Mouse (Mus musculus): ENCODE measurements at regions not wholly inside any gene's neighbourhood (a gene's known extent, or its start where the extent isn't known, plus 50 kb on each side); places are given as distances from the start of the nearest gene placed in this dataset.
"Not testable (repeated sequence)": the region's sequence is repeated elsewhere in the genome, so short reads cannot be mapped to it uniquely, and the experiment has no call there.

DNA sequence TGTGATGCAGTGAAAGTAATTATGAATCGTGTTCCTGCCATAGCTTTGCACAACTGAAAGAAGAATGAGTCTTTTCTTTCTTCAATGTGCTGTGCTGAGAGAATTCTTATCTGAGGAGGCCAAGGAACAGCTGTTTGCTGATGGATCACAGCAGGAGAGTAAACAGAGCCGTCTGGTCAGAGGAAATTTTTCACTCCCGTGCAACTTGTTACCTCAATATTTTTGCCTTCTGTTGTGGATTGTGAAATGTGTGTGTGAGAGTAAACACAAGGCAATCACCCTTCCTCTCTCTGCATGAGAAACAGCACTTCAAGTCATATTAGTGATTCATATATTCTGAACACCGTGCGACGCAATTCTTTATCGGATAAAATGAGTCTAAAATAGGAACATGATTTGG lies 171.9 kb downstream of the Epm2a start:
- DNase-seq, result peak; percentile 8

GRCm38 (mm10) chr10:11517122-11517521 lies 173.9 kb downstream of the Epm2a start:
- no peak for DNase-seq

DNA sequence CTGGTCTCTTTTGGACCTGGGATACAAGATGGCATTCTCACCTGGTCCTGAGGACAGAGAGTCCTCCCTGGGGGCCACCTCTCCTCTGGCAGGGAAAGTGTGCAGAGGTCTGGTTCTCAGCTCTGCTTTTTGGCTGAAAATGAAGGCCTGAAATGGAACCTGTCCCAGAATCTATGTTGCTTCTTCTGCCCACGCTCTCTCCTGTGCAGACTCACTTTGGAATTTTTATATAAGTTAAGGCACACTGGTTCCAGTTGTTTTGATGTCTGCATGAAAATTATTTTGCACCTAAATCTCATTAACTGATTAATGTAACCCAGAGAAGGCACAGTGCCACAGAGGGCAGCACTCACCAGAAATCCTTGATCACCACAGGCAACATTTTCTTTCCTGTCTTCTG lies 188.1 kb downstream of the Epm2a start:
- DNase-seq, result no peak

GRCm38 (mm10) chr10:11555376-11555775 lies 212.2 kb downstream of the Epm2a start:
- DNase-seq, result not testable (repeated sequence)

DNA sequence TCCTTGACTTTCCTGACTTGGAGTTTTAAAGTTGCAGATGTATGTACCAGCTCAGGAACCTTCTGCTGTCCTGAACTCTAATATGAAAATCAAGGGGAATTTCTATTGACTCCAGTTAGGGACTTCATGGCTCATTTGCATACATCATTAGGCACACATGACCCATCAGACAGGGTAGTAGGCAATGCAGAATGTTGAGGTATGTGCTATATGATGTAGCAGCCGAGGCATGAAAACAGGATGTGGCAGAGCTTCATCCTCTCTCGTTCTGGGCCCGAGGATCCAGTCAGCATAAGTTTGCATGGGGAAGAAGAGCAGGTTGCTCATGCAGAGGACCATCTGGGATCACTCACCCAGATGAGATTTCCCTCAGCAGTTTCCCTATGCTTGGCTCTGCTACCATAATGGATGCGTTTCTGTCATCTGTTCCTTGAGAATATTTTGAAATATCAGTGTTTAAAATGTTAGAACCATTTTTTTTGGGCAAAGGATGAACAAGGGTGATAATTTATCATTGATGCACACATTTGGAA lies 227.4 kb downstream of the Epm2a start:
- no peak for DNase-seq

DNA sequence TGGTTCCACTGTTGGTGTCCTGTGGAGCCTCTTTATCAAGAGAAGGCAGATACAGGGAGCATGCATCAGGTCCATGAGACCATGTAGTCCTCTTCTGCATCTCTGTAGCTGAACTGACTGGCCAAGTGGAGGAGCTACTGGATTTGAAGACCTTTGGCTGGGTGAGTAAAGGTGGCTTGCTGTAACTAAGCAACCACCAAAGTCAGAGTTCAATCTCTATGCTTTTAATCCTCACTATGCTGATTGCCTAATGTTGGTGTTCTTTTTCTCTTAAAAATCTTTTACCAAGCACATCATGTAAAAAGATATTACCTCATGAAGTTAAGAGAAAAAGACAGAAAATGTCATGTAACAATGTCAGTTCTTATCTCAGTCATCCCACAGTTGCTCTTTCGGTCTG lies 265.2 kb downstream of the Epm2a start:
- DNase-seq, result no peak

DNA sequence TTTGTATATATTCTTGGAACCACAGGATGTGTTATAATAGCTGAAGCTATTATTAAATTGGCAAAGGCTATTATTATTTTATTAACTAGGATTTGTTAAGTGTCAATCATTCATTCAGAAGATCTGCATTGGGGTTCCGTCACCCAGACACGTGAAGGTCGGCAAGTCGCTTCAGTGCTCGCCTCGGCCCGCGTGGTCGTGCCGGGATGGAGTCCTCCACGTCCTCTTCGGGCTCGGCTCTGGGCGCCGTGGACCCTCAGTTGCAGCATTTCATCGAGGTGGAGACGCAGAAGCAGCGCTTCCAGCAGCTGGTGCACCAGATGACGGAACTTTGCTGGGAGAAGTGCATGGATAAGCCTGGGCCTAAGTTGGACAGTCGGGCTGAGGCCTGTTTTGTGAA lies 265.9 kb downstream of the Epm2a start:
- not testable (repeated sequence) for DNase-seq

- DNase-seq, result no peak
Measured at GRCm38 (mm10) chr10:11648151-11648550, 304.9 kb downstream of the Epm2a start.

GRCm38 (mm10) chr10:11660056-11660770 lies 317.0 kb downstream of the Epm2a start:
- DNase-seq, result no peak

DNA sequence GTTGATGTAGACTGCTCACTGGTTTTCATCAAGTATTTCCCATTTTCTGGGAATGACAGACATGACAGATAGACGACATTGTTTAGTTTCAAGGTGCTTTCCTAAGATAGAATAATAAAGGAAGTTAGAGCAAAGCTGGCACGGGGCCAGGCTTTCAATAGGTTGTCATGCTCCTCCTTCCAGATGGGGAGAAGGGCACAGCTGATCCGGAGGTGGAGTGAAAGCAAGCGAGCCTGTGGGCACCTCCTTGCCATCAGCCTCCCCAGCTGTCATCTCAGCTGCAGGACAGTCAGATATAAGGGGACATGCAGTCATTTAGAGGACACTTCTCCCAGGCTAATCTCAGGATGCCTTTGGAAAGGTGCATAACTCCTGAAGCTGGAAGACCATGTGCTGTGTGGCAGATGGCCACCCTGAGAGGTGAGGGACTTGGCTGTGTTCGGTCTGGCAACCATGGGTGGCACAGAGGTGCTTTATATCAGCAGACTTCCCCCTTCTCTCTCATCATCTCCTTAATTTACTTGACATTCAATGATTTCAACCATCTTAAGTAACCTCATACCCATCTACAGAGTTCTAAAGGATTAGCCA lies 318.6 kb downstream of the Epm2a start:
- DNase-seq, result no peak

GRCm38 (mm10) chr10:11709742-11710141 lies 366.5 kb downstream of the Epm2a start:
- no peak for DNase-seq

GRCm38 (mm10) chr10:11724775-11725174 lies 381.6 kb downstream of the Epm2a start:
- no peak for DNase-seq

GRCm38 (mm10) chr10:11729536-11729935 lies 386.3 kb downstream of the Epm2a start:
- no peak for DNase-seq

- no peak for DNase-seq
Measured at GRCm38 (mm10) chr10:11739574-11740368, 396.6 kb downstream of the Epm2a start.

GRCm38 (mm10) chr10:11745587-11745986 lies 402.4 kb downstream of the Epm2a start:
- no peak for DNase-seq

DNA sequence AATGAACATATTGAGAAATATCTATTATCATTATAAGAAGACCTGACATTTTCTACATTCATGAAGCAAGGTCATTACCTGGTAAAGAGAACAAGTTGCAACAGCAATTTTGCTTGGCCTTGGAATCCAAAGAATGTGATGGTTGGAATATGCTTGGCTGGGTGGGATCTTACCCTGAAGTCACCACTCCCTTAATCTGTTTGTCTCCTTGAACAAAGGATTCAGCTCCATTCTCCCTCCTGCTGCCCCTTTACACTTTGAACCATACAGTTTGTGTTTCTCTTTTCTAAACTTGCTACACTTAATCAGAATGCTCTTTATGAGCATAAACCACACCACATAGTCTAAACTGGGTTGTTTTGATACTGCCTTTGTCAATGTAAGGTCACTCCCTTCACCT lies 403.8 kb downstream of the Epm2a start:
- no peak for DNase-seq

DNA sequence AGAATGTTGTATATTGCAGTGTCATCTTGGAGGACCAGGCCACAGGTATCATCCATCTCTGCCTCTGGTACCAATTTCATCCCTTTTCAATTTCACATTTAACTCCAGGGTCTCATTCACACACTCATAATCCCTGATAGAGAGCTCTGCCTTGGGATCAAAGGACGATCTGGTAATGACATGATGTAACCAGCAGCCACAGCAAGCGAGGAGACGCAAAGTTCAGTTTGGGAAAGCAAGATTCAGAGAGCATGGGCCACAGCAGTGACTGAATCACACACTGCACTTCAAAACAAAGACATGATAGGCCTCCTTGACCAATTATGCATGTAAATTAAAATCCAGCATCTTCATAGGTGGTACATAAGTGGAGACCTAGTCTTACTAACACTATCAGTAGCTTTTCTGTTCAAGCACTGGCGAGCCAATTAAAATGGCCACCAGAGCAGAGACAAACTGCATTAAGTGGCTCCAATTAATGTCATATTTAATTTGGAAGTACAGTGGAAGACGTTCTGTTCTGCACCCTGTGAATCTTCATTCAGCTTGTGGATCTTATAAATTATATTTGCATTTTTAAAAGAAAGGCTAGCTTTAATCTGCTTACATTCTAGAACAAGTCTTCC lies 412.0 kb downstream of the Epm2a start:
- no peak for DNase-seq

DNA sequence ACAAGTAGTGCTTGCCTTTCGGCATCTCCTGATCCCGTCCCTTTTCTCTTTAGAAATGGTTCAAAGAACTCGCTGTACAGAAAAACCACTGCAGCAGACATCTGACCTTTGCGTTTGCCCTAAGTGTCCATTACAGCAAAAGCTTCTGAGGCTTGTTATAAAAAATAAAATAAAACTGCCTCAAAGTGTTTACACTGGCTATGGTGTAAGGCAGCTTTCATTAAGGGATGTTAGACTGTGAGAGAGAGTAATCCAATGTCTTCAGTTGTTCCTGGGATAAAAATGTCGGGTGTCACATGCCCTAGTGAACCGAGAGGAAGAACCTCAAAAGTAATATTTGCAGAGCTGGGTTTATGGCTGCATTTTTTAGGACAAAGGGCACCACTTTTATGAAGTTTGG lies 434.7 kb downstream of the Epm2a start:
- no peak for DNase-seq

- no peak for DNase-seq
Measured at GRCm38 (mm10) chr10:11780302-11780701, 437.1 kb downstream of the Epm2a start.

DNA sequence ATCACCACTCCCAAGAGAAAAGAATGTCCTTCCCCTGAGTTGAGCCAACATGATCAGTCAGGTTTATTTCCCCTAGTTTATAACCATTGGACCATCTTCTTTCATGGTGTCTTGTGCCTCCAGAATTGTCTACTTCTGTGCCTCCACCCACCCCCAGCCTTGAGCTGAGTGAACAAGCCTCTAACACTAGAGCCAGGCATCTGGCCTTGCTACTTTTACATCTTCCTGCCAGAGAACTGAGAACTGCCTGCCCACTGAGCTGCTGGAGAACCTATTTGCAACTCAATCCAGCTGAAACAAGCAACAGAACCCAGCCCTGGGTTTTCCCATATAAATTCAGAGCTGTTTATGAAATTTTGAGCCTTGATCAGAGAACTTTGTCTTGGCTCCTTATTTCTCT lies 444.0 kb downstream of the Epm2a start:
- no peak for DNase-seq

DNA sequence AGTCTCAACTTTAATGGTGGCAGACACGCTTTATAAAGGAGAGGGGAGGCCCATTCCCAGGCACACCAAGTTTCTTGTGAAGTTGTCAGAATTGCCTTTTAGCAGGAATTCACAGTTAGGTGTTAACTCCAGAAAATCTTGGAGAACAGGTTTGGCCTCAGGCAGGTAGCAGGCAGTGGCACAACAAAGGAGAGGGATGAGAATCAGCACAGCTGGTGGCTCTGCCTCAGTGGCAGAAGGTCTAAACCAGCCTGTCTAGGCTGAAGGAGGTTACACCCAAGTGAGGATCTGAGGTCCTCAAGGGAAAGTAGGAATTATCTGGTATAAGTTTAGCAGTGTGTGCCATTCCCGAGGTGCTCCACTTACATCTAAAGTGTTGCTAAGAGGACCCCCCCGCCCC lies 456.3 kb downstream of the Epm2a start:
- DNase-seq, result no peak

DNA sequence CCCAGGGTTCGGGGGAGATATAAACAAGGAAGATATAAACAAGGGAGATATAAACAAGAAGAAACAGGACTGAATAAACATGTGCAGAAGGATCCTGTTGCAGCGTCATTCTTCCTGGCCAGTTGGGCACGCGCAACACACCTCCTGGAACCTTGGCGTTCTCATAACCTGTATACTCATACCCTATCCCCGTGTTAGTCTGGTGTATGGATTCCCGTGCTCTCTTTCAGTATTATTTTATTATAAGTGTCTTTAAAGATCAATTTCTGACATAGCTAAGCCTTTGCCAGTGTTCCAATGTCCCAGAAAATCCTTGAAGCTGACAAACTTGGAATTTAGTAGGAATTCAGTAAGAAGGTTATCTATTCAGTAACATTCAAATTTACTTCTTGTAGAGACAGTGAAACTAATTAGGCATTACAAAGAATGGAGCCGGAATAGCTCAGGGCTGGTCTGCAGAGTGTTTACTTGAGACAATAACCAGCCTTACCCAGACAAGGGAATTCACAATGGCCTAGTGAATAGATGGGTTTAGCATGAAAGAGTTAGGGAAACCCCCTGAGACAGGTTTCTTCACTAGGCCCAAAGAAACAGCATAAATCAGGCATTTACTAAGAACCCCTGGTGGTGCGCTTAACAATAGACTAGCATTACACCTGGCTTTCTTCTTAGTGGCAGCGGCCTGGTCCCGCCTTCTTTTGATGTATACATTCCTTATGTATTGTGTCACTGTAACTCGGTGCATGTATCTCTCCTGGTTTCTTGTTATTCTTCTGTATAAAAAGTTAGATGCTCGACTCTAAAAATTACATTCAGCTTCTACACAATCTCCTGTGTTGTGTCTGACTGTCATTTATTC lies 458.4 kb downstream of the Epm2a start:
- DNase-seq, result not testable (repeated sequence)
